Mouse (Mus musculus): Measurements from ENCODE around the gene Mrpl23. TPM values are rescaled to one million over a fixed set of nuclear protein-coding genes. Genes with fewer than 3 reads are reported as not detected.

Gene Mrpl23
- polyA plus RNA-seq (2014; fragmentation: Nextera tagmentation; extraction: Ambion mirVana) = 13.9 and 16.6 TPM in 2 replicates

GRCm38 (mm10) chr7:142532671-142533058, at the start of gene Mrpl23:
Mrpl23 (plus strand) TSS chr7:142532686.
- H3K4me3 ChIP-seq (ENCODE audit: low read depth, low read length) = peak within 1 kb of the TSS; percentile 70
- H3K4me1 ChIP-seq (ENCODE audit: control insufficient read depth, insufficient read depth, low read length) = peaks cover 11% of the 10 kb centered on the region
- ATAC-seq (ENCODE audit: low FRiP score) = peak; percentile 74
- 8% methylated on average over 17 of the region's 17 CpGs for WGBS
- DNase-seq (ENCODE audit: low spot score, missing footprints) = no peak
- peak within 1 kb of the TSS; percentile 75; the same call in 1 of the 2 replicates for H3K27ac ChIP-seq (ENCODE audit: low read depth, low read length)
- peak within 1 kb of the TSS; percentile 71 for H3K4me2 ChIP-seq
- H3K9me3 ChIP-seq (ENCODE audit: control insufficient read depth, low read length) = no peaks in the 10 kb centered on the region
- peak within 1 kb of the TSS; percentile 57 for H3K9ac ChIP-seq (ENCODE audit: low read length)
- H3K36me3 ChIP-seq (ENCODE audit: control insufficient read depth, insufficient read depth, low read length) = peaks cover 3% of the 10 kb centered on the region; the same call in 1 of the 2 replicates
- no peaks in the 10 kb centered on the region for H3K27me3 ChIP-seq (ENCODE audit: control insufficient read depth, insufficient read depth, low read length)

GRCm38 (mm10) chr7:142483136-142483535, 49.4 kb upstream of the Mrpl23 start:
- peak; percentile 86 for DNase-seq (ENCODE audit: low spot score, missing footprints)
- no peak overlapping the region for H3K4me3 ChIP-seq (ENCODE audit: low read depth, low read length)
- H3K27me3 ChIP-seq (ENCODE audit: control insufficient read depth, insufficient read depth, low read length) = no peaks in the 10 kb centered on the region
- 58% methylated on average over 11 of the region's 11 CpGs for WGBS
- peaks cover 27% of the 10 kb centered on the region for H3K4me1 ChIP-seq (ENCODE audit: control insufficient read depth, insufficient read depth, low read length)
- no peaks in the 10 kb centered on the region for H3K36me3 ChIP-seq (ENCODE audit: control insufficient read depth, insufficient read depth, low read length)
- H3K27ac ChIP-seq (ENCODE audit: low read depth, low read length) = no peak overlapping the region; the same call in 1 of the 2 replicates
- ATAC-seq (ENCODE audit: low FRiP score) = no peak
- no peak overlapping the region for H3K4me2 ChIP-seq
- H3K9me3 ChIP-seq (ENCODE audit: control insufficient read depth, low read length) = no peaks in the 10 kb centered on the region
- 0 out of 2 replicates have a peak overlapping the region, but pooled peaks have one; percentile 2 for H3K9ac ChIP-seq (ENCODE audit: low read length)

- no peak for ATAC-seq (ENCODE audit: low FRiP score)
- peaks cover 27% of the 10 kb centered on the region for H3K4me1 ChIP-seq (ENCODE audit: control insufficient read depth, insufficient read depth, low read length)
Measured at GRCm38 (mm10) chr7:142484780-142485179, 47.7 kb upstream of the Mrpl23 start.

GRCm38 (mm10) chr7:142486751-142487162, 45.7 kb upstream of the Mrpl23 start:
- ATAC-seq (ENCODE audit: low FRiP score) (no peak), DNase-seq (ENCODE audit: low spot score, missing footprints) (no peak)
- Histone ChIP-seq H3K36me3 (ENCODE audit: control insufficient read depth, insufficient read depth, low read length) (no peaks in the 10 kb centered on the region), H3K27me3 (ENCODE audit: control insufficient read depth, insufficient read depth, low read length) (no peaks in the 10 kb centered on the region), H3K27ac (ENCODE audit: low read depth, low read length) (no peak overlapping the region), H3K4me3 (ENCODE audit: low read depth, low read length) (no peak overlapping the region), H3K9me3 (ENCODE audit: control insufficient read depth, low read length) (no peaks in the 10 kb centered on the region), H3K4me2 (no peak overlapping the region), H3K9ac (ENCODE audit: low read length) (peak overlapping the region; percentile 33; the same call in 1 of the 2 replicates), H3K4me1 (ENCODE audit: control insufficient read depth, insufficient read depth, low read length) (peaks cover 22% of the 10 kb centered on the region)
- 79% methylated on average over 8 of the region's 8 CpGs for WGBS

More at GRCm38 (mm10) chr7:142484780-142485179, 47.7 kb upstream of the Mrpl23 start:
- Histone ChIP-seq H3K9ac (ENCODE audit: low read length) (no peak overlapping the region; the same call in 1 of the 2 replicates), H3K27me3 (ENCODE audit: control insufficient read depth, insufficient read depth, low read length) (no peaks in the 10 kb centered on the region), H3K27ac (ENCODE audit: low read depth, low read length) (no peak overlapping the region), H3K36me3 (ENCODE audit: control insufficient read depth, insufficient read depth, low read length) (no peaks in the 10 kb centered on the region), H3K4me3 (ENCODE audit: low read depth, low read length) (no peak overlapping the region), H3K9me3 (ENCODE audit: control insufficient read depth, low read length) (no peaks in the 10 kb centered on the region), H3K4me2 (no peak overlapping the region)
- WGBS = 84% methylated on average over 12 of the region's 12 CpGs
- no peak for DNase-seq (ENCODE audit: low spot score, missing footprints)

- 15% methylated on average over 9 of the region's 9 CpGs for WGBS
- peaks cover 15% of the 10 kb centered on the region for H3K4me1 ChIP-seq (ENCODE audit: control insufficient read depth, insufficient read depth, low read length)
- peak overlapping the region; percentile 33; the same call in 1 of the 2 replicates for H3K9ac ChIP-seq (ENCODE audit: low read length)
Measured at GRCm38 (mm10) chr7:142487341-142487859, 45.1 kb upstream of the Mrpl23 start.

GRCm38 (mm10) chr7:142488053-142488452, 44.4 kb upstream of the Mrpl23 start:
- no peak overlapping the region for H3K9ac ChIP-seq (ENCODE audit: low read length)
- no peaks in the 10 kb centered on the region for H3K27me3 ChIP-seq (ENCODE audit: control insufficient read depth, insufficient read depth, low read length)
- peaks cover 11% of the 10 kb centered on the region for H3K4me1 ChIP-seq (ENCODE audit: control insufficient read depth, insufficient read depth, low read length)
- 71% methylated on average over 3 of the region's 3 CpGs for WGBS
- no peak overlapping the region for H3K4me2 ChIP-seq
- no peak for ATAC-seq (ENCODE audit: low FRiP score)
- no peak overlapping the region for H3K4me3 ChIP-seq (ENCODE audit: low read depth, low read length)
- peak; percentile 81 for DNase-seq (ENCODE audit: low spot score, missing footprints)
- H3K27ac ChIP-seq (ENCODE audit: low read depth, low read length) = no peak overlapping the region
- H3K36me3 ChIP-seq (ENCODE audit: control insufficient read depth, insufficient read depth, low read length) = no peaks in the 10 kb centered on the region
- H3K9me3 ChIP-seq (ENCODE audit: control insufficient read depth, low read length) = no peaks in the 10 kb centered on the region

More at GRCm38 (mm10) chr7:142487341-142487859, 45.1 kb upstream of the Mrpl23 start:
- Histone ChIP-seq H3K27me3 (ENCODE audit: control insufficient read depth, insufficient read depth, low read length) (no peaks in the 10 kb centered on the region), H3K4me3 (ENCODE audit: low read depth, low read length) (no peak overlapping the region), H3K4me2 (peak overlapping the region; percentile 30; the same call in 1 of the 2 replicates), H3K9me3 (ENCODE audit: control insufficient read depth, low read length) (no peaks in the 10 kb centered on the region), H3K36me3 (ENCODE audit: control insufficient read depth, insufficient read depth, low read length) (no peaks in the 10 kb centered on the region), H3K27ac (ENCODE audit: low read depth, low read length) (no peak overlapping the region)
- peak; percentile 76 for ATAC-seq (ENCODE audit: low FRiP score)
- DNase-seq (ENCODE audit: low spot score, missing footprints) = peak; percentile 93

- 90% methylated on average over 8 of the region's 8 CpGs for WGBS
- H3K27ac ChIP-seq (ENCODE audit: low read depth, low read length) = no peak overlapping the region
- no peak overlapping the region for H3K9ac ChIP-seq (ENCODE audit: low read length)
- no peaks in the 10 kb centered on the region for H3K27me3 ChIP-seq (ENCODE audit: control insufficient read depth, insufficient read depth, low read length)
- ATAC-seq (ENCODE audit: low FRiP score) (no peak), DNase-seq (ENCODE audit: low spot score, missing footprints) (no peak)
- no peak overlapping the region for H3K4me3 ChIP-seq (ENCODE audit: low read depth, low read length)
- H3K4me2 ChIP-seq = no peak overlapping the region
- no peaks in the 10 kb centered on the region for H3K9me3 ChIP-seq (ENCODE audit: control insufficient read depth, low read length)
- no peaks in the 10 kb centered on the region for H3K36me3 ChIP-seq (ENCODE audit: control insufficient read depth, insufficient read depth, low read length)
- no peaks in the 10 kb centered on the region for H3K4me1 ChIP-seq (ENCODE audit: control insufficient read depth, insufficient read depth, low read length)
Measured at GRCm38 (mm10) chr7:142493535-142493934, 39.0 kb upstream of the Mrpl23 start.

- Histone ChIP-seq H3K4me1 (ENCODE audit: control insufficient read depth, insufficient read depth, low read length) (no peaks in the 10 kb centered on the region), H3K27ac (ENCODE audit: low read depth, low read length) (no peak overlapping the region), H3K4me3 (ENCODE audit: low read depth, low read length) (no peak overlapping the region), H3K36me3 (ENCODE audit: control insufficient read depth, insufficient read depth, low read length) (no peaks in the 10 kb centered on the region), H3K9ac (ENCODE audit: low read length) (no peak overlapping the region), H3K9me3 (ENCODE audit: control insufficient read depth, low read length) (no peaks in the 10 kb centered on the region), H3K4me2 (no peak overlapping the region), H3K27me3 (ENCODE audit: control insufficient read depth, insufficient read depth, low read length) (no peaks in the 10 kb centered on the region)
- no peak for ATAC-seq (ENCODE audit: low FRiP score)
- WGBS = 82% methylated on average over 3 of the region's 3 CpGs
- DNase-seq (ENCODE audit: low spot score, missing footprints) = no peak
Measured at GRCm38 (mm10) chr7:142496158-142496557, 36.3 kb upstream of the Mrpl23 start.

GRCm38 (mm10) chr7:142496800-142497199, 35.7 kb upstream of the Mrpl23 start:
- Histone ChIP-seq H3K27me3 (ENCODE audit: control insufficient read depth, insufficient read depth, low read length) (no peaks in the 10 kb centered on the region), H3K4me1 (ENCODE audit: control insufficient read depth, insufficient read depth, low read length) (no peaks in the 10 kb centered on the region), H3K27ac (ENCODE audit: low read depth, low read length) (no peak overlapping the region), H3K4me3 (ENCODE audit: low read depth, low read length) (no peak overlapping the region), H3K36me3 (ENCODE audit: control insufficient read depth, insufficient read depth, low read length) (no peaks in the 10 kb centered on the region), H3K4me2 (no peak overlapping the region), H3K9ac (ENCODE audit: low read length) (no peak overlapping the region), H3K9me3 (ENCODE audit: control insufficient read depth, low read length) (no peaks in the 10 kb centered on the region)
- ATAC-seq (ENCODE audit: low FRiP score) (no peak), DNase-seq (ENCODE audit: low spot score, missing footprints) (no peak)
- 77% methylated on average over 5 of the region's 5 CpGs for WGBS

All from midbrain, embryonic 11.5 days (tissue).